Comparison of ENCODE assay signal across 10 mouse cellular contexts in the genomic region with DNA sequence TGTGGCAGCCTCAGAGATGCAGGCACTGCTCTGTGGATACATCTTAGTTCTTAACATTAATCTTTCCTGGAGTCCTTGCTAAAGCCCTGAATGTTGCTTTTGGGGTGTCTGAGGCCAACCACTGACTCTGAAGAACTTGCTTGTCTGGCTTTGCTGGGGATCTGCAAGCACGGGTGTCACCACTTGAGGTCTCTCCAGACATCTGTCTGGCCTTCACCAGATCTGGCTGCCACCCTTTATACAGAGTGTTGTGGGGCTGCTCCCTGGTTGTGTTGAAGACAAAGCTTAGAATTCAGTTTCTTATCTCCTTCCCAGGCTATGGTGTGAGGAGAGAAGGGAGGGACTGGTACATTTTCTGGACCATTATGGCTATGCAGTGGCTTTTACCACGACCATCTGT. TPM values are rescaled to one million over a fixed set of nuclear protein-coding genes. Genes with fewer than 3 reads are reported as not detected.
A peak's percentile ranks its signal among the peaks of the same experiment; 100 is the strongest.
DNase-seq lines count a peak whose midpoint lies in the region; ATAC-seq and TF ChIP-seq lines count a peak whose summit lies in the region.
"Had no signal": no experiment of that assay in that cellular context is flagged by ENCODE, and none has a peak within 500 bp of the region (broad histone marks: within the 10 kb centered on the region; RNA-seq: fewer than 3 reads in every experiment).

No protein-coding gene starts in this region.

- H3K4me1 ChIP-seq in kidney, postnatal 0 days (replicated peaks; ENCODE audit: insufficient read depth, low read length) = no peaks in the 10 kb centered on the region
- no peaks in the 10 kb centered on the region for H3K4me1 ChIP-seq in MEL (ENCODE audit: control insufficient read depth in 1 of 2, insufficient read depth in 2 of 2, low read length in 2 of 2)
- no peaks in the 10 kb centered on the region; the same call in 1 of the 2 replicates for H3K4me1 ChIP-seq in bone marrow, adult 2 months (ENCODE audit: control insufficient read depth, insufficient read depth, low read length)
- H3K4me1 ChIP-seq: stomach, embryonic 15.5 days had no signal

- DNase-seq in kidney, postnatal 0 days (ENCODE audit: low spot score) = no peak
- DNase-seq in kidney, adult 18-20 months = no peak
- DNase-seq in MEL (ENCODE audit: low read depth, low spot score) = no peak
- peak; percentile 34 for DNase-seq in lung, postnatal 14 days
- no peak for DNase-seq in right cerebral cortex, adult 2 months (ENCODE audit: low spot score in 2 of 2)
- no peak for DNase-seq in right cerebral cortex, adult 18-20 months

- H3K79me2 ChIP-seq in MEL (ENCODE audit: control insufficient read depth, insufficient read depth, low read length, poor library complexity) = no peaks in the 10 kb centered on the region

- no peaks in the 10 kb centered on the region for H3K36me3 ChIP-seq in kidney, postnatal 0 days (ENCODE audit: insufficient read depth, low read length)
- H3K36me3 ChIP-seq in MEL (ENCODE audit: control insufficient read depth in 1 of 2, insufficient read depth in 2 of 2, low read length in 2 of 2) = no peaks in the 10 kb centered on the region

- TF ChIP-seq POLR2A in MEL (IDR thresholded peaks at IDR 0.05; ENCODE audit: control insufficient read depth in 1 of 2, insufficient read depth in 1 of 2, low read depth in 1 of 2, low read length in 2 of 2, poor library complexity in 1 of 2) = no peak
- no peak for TF ChIP-seq POLR2A in bone marrow, adult 2 months (IDR thresholded peaks at IDR 0.05; ENCODE audit: borderline replicate concordance, control insufficient read depth, low read depth, low read length)

- peak; percentile 53 for TF ChIP-seq CTCF in kidney, postnatal 0 days (IDR thresholded peaks at IDR 0.05; ENCODE audit: low read depth)
- TF ChIP-seq CTCF in MEL (IDR thresholded peaks at IDR 0.05 in 2 of 3, conservative IDR thresholded peaks at IDR 0.05 in 1 of 3; ENCODE audit: control insufficient read depth in 1 of 3, insufficient read depth in 1 of 3, low read depth in 2 of 3, low read length in 3 of 3, poor library complexity in 1 of 3, severe bottlenecking in 1 of 3) = peak in 1 of 3 experiments; percentile 16; a peak in 1 of 6 replicates
- TF ChIP-seq CTCF in bone marrow, adult 2 months (IDR thresholded peaks at IDR 0.05; ENCODE audit: control insufficient read depth, insufficient read depth, low read length) = 0 out of 2 replicates have a peak, but pooled peaks have one; percentile 6

- no peaks in the 10 kb centered on the region for H3K27me3 ChIP-seq in kidney, postnatal 0 days (ENCODE audit: insufficient read depth, low read length)
- H3K27me3 ChIP-seq in MEL (ENCODE audit: control insufficient read depth in 1 of 2, insufficient read depth in 2 of 2, low read length in 2 of 2) = no peaks in the 10 kb centered on the region
- H3K27me3 ChIP-seq: stomach, embryonic 15.5 days had no signal

- peak; percentile 18 for TF ChIP-seq RAD21 in MEL (IDR thresholded peaks at IDR 0.05; ENCODE audit: low read depth, low read length)

- 38% methylated on average over 2 of the region's 2 CpGs for WGBS in kidney, postnatal 0 days
- WGBS in bone marrow, adult 2 months = 22% methylated on average over 2 of the region's 2 CpGs

- ATAC-seq in kidney, postnatal 0 days (replicated peaks; ENCODE audit: low FRiP score, low read depth) = no peak
- ATAC-seq: forebrain, embryonic 16.5 days had no signal

- H3K4me3 ChIP-seq in kidney, postnatal 0 days (replicated peaks; ENCODE audit: low read depth, low read length) = no peak overlapping the region
- no peak overlapping the region for H3K4me3 ChIP-seq in MEL (ENCODE audit: control insufficient read depth in 1 of 2, insufficient read depth in 1 of 2, low read depth in 2 of 2, low read length in 2 of 2)
- no peak overlapping the region for H3K4me3 ChIP-seq in bone marrow, adult 2 months (replicated peaks; ENCODE audit: control insufficient read depth, low read depth, low read length)
- H3K4me3 ChIP-seq: myocyte; stomach, embryonic 15.5 days had no signal

- H3K9me3 ChIP-seq in kidney, postnatal 0 days (replicated peaks; ENCODE audit: low read length) = no peaks in the 10 kb centered on the region
- H3K9me3 ChIP-seq in MEL (replicated peaks; ENCODE audit: insufficient read depth, low read length) = no peaks in the 10 kb centered on the region
- H3K9me3 ChIP-seq: stomach, embryonic 15.5 days had no signal

- no peak overlapping the region for H3K9ac ChIP-seq in kidney, postnatal 0 days (ENCODE audit: low read depth, low read length)
- no peak overlapping the region for H3K9ac ChIP-seq in MEL (ENCODE audit: control insufficient read depth, low read depth, low read length, poor library complexity, severe bottlenecking)
- H3K9ac ChIP-seq: stomach, embryonic 15.5 days had no signal

- no peak overlapping the region for H3K27ac ChIP-seq in kidney, postnatal 0 days
- H3K27ac ChIP-seq in MEL (ENCODE audit: control insufficient read depth, low read depth, low read length) = no peak overlapping the region
- H3K27ac ChIP-seq in bone marrow, adult 2 months (ENCODE audit: control insufficient read depth, insufficient read depth, low read depth, low read length, poor library complexity) = no peak overlapping the region
- H3K27ac ChIP-seq: stomach, embryonic 15.5 days had no signal

- H3K4me2 ChIP-seq in kidney, postnatal 0 days (ENCODE audit: low read length) = no peak overlapping the region
- H3K4me2 ChIP-seq: stomach, embryonic 15.5 days had no signal

- no peak for TF ChIP-seq EP300 in MEL (IDR thresholded peaks at IDR 0.05; ENCODE audit: low read depth in 1 of 2, low read length in 2 of 2)

TF ChIP-seq in MEL, 35 proteins besides CTCF, POLR2A, EP300 and RAD21:
- TF ChIP-seq POLR2AphosphoS2 (IDR thresholded peaks at IDR 0.05; ENCODE audit: low read length) (no peak), SMC3 (IDR thresholded peaks at IDR 0.05; ENCODE audit: low read depth, low read length) (peak; percentile 31; the same call in 1 of the 2 replicates)

RNA-seq across cellular contexts. Expression of a gene that starts 52.5 kb away (rescaled TPM):
- 1.6 and 1.7 TPM in 2 replicates for polyA plus RNA-seq in kidney, postnatal 0 days (2015; fragmentation: Nextera tagmentation; extraction: Ambion mirVana)
- not detected in 2 replicates for total RNA-seq in MEL (2012; rRNA removed)
- under 1 TPM in 1 of 2 experiments, not detected in 1; 0.07 TPM for polyA plus RNA-seq in MEL (2012; ENCODE audit: insufficient read depth in 1 of 2, insufficient read length in 2 of 2, low read depth in 1 of 2, low replicate concordance in 2 of 2, missing spikeins in 1 of 2)
- polyA plus RNA-seq in bone marrow, adult 2 months (2011; ENCODE audit: insufficient read depth, insufficient read length, low replicate concordance, missing spikeins) = not detected in 2 replicates
